Mouse (Mus musculus): ENCODE measurements around the gene 2900026A02Rik. TPM values are rescaled to one million over a fixed set of nuclear protein-coding genes. Genes with fewer than 3 reads are reported as not detected.

The 2900026A02Rik gene
- polyA plus RNA-seq, 1 experiment from 2014 or later: 3.7 TPM

GRCm38 (mm10) chr5:113090750-113091149 lies 130.3 kb downstream of the 2900026A02Rik start:
- Histone ChIP-seq H3K4me3 (no peak overlapping the region), H3K4me1 (0 out of 2 replicates have a peak, but pooled peaks cover 7% of the 10 kb centered on the region), H3K9me3 (no peaks in the 10 kb centered on the region), H3K36me3 (replicated peaks) (peaks cover 18% of the 10 kb centered on the region), H3K27ac (replicated peaks) (no peak overlapping the region), H3K27me3 (replicated peaks; ENCODE audit: low read depth, poor library complexity, severe bottlenecking) (no peaks in the 10 kb centered on the region)
- no peak for DNase-seq (ENCODE audit: low spot score)
- 92% methylated on average over 11 of the region's 11 CpGs for WGBS

DNA sequence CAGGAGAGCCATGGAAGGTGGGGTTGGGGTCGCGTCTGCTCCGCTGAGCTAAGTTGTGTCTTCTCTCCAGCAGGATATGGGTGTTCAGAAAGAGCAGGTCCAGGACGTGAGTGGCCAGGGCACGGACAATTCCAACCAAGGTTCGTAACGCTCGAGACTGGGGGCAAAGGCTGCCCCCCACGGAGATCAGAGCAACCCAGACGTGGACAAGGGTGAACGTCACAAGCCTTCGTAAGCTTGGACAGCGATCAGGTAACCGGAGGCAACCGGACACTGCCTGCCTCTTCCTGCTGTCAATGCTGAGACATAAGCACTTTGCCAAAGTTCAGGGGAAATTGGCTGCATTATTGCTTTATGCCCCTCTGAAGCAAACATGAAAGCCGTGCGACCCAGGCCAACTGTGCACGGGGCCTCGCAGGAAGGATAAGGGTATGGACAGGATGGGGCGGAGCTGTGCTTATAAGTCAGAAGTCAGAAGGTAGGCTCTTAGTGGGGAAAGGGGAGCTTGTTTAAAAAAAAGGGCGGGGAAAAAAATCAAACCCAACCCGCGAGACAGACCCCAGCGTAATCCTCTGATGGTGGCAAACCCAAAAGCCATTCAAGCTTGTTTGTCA lies 130.9 kb downstream of the 2900026A02Rik start:
- H3K9me3 ChIP-seq: no peaks in the 10 kb centered on the region
- no peaks in the 10 kb centered on the region for H3K27me3 ChIP-seq (replicated peaks; ENCODE audit: low read depth, poor library complexity, severe bottlenecking)
- 0 out of 2 replicates have a peak, but pooled peaks cover 7% of the 10 kb centered on the region for H3K4me1 ChIP-seq
- H3K36me3 ChIP-seq (replicated peaks): peaks cover 18% of the 10 kb centered on the region
- no peak overlapping the region for H3K27ac ChIP-seq (replicated peaks)
- H3K4me3 ChIP-seq: no peak overlapping the region
- 91% methylated on average over 24 of the region's 24 CpGs for WGBS
- no peak for DNase-seq (ENCODE audit: low spot score)

- Histone ChIP-seq H3K27me3 (replicated peaks; ENCODE audit: low read depth, poor library complexity, severe bottlenecking) (no peaks in the 10 kb centered on the region), H3K27ac (replicated peaks) (no peak overlapping the region), H3K9me3 (no peaks in the 10 kb centered on the region), H3K4me3 (no peak overlapping the region), H3K4me1 (peaks cover 9% of the 10 kb centered on the region; the same call in 1 of the 2 replicates), H3K36me3 (replicated peaks) (peaks cover 18% of the 10 kb centered on the region)
- no peak for DNase-seq (ENCODE audit: low spot score)
- WGBS: 78% methylated on average over 2 of the region's 2 CpGs
Measured at GRCm38 (mm10) chr5:113087465-113087864, 133.6 kb downstream of the 2900026A02Rik start.

DNA sequence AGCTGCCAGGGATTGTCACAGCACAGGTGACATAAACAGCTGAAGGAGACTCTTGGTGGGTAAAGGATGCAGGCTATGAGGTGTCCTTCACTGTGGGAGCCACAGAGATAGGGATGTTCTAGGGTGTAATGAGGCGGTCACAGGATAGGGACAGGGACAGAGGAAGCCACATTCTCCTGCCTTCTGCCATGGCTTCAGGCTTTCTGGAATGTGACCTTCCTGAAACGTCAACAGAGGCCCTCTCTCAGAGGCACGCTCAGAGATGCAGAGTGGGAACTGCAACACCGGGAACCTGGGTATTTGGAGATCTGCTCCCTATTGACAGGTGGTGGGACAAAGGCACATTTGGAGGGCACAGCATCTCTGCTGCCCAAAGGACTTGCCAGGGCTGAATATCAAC lies 134.0 kb downstream of the 2900026A02Rik start:
- peaks cover 18% of the 10 kb centered on the region for H3K36me3 ChIP-seq (replicated peaks)
- H3K27me3 ChIP-seq (replicated peaks; ENCODE audit: low read depth, poor library complexity, severe bottlenecking): no peaks in the 10 kb centered on the region
- H3K4me3 ChIP-seq: no peak overlapping the region
- H3K27ac ChIP-seq (replicated peaks): no peak overlapping the region
- no peak for DNase-seq (ENCODE audit: low spot score)
- no peaks in the 10 kb centered on the region for H3K9me3 ChIP-seq
- H3K4me1 ChIP-seq: peaks cover 7% of the 10 kb centered on the region; the same call in 1 of the 2 replicates
- WGBS: 57% methylated on average over 4 of the region's 4 CpGs

DNA sequence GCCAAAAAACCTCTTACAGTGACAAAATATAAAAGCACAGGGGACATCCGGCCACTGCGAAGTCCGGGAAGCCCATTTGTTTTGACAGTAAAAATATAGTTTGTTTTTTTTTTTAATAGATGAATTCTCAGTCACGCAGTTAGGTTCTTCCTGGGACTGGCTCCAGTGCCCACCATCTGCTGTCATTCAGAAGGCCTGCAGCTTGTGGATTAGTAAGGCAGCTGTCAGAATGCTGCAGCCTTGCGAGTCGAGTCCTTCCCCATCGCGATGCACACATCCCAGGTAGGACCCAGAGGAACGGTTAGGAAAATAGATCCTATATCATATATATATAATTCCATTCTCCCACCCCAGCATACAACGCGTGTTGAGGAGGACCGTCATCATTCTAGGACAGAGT lies 134.6 kb downstream of the 2900026A02Rik start:
- H3K27me3 ChIP-seq (replicated peaks; ENCODE audit: low read depth, poor library complexity, severe bottlenecking): no peaks in the 10 kb centered on the region
- no peak for DNase-seq (ENCODE audit: low spot score)
- peaks cover 7% of the 10 kb centered on the region; the same call in 1 of the 2 replicates for H3K4me1 ChIP-seq
- peaks cover 15% of the 10 kb centered on the region for H3K36me3 ChIP-seq (replicated peaks)
- no peak overlapping the region for H3K4me3 ChIP-seq
- H3K9me3 ChIP-seq: no peaks in the 10 kb centered on the region
- 83% methylated on average over 12 of the region's 12 CpGs for WGBS
- no peak overlapping the region for H3K27ac ChIP-seq (replicated peaks)

- no peak overlapping the region for H3K4me3 ChIP-seq
- H3K27me3 ChIP-seq (replicated peaks; ENCODE audit: low read depth, poor library complexity, severe bottlenecking): no peaks in the 10 kb centered on the region
- no peak for DNase-seq (ENCODE audit: low spot score)
- no peak overlapping the region for H3K27ac ChIP-seq (replicated peaks)
- peaks cover 12% of the 10 kb centered on the region for H3K36me3 ChIP-seq (replicated peaks)
- H3K4me1 ChIP-seq: peaks cover 7% of the 10 kb centered on the region; the same call in 1 of the 2 replicates
- H3K9me3 ChIP-seq: no peaks in the 10 kb centered on the region
- WGBS: 73% methylated on average over 2 of the region's 2 CpGs
Measured at GRCm38 (mm10) chr5:113085931-113086330, 135.1 kb downstream of the 2900026A02Rik start.

DNA sequence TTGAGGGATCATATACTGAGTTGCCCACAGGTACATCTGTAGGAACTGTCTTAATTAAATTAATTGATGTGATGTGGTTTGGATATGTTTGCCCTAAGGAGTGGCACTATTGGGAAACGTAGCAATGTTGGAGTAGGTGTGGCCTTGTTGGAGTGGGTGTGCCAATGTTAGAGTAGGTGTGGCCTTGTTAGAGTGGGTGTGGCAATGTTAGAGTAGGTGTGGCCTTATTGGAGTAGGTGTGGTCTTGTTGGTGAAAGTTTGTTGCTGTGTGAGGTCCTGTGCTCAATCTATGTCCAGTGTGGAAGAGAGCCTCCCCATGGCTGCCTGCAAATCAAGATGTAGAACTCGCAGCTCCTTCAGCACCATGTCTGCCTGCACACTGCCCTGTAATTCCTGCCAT lies 136.7 kb downstream of the 2900026A02Rik start:
- no peaks in the 10 kb centered on the region for H3K9me3 ChIP-seq
- no peak overlapping the region for H3K27ac ChIP-seq (replicated peaks)
- H3K27me3 ChIP-seq (replicated peaks; ENCODE audit: low read depth, poor library complexity, severe bottlenecking): 0 out of 2 replicates have a peak, but pooled peaks cover 2% of the 10 kb centered on the region
- H3K4me3 ChIP-seq: no peak overlapping the region
- peaks cover 10% of the 10 kb centered on the region; the same call in 1 of the 2 replicates for H3K4me1 ChIP-seq
- no peaks in the 10 kb centered on the region for H3K36me3 ChIP-seq (replicated peaks)
- DNase-seq (ENCODE audit: low spot score): no peak
- WGBS: 88% methylated on average over 2 of the region's 2 CpGs

GRCm38 (mm10) chr5:113082356-113083168 lies 138.5 kb downstream of the 2900026A02Rik start:
- Histone ChIP-seq H3K4me3 (no peak overlapping the region), H3K4me1 (peaks cover 10% of the 10 kb centered on the region; the same call in 1 of the 2 replicates), H3K27me3 (replicated peaks; ENCODE audit: low read depth, poor library complexity, severe bottlenecking) (0 out of 2 replicates have a peak, but pooled peaks cover 2% of the 10 kb centered on the region), H3K9me3 (no peaks in the 10 kb centered on the region), H3K27ac (replicated peaks) (no peak overlapping the region; the same call in 1 of the 2 replicates), H3K36me3 (replicated peaks) (no peaks in the 10 kb centered on the region)
- WGBS: 72% methylated on average over 19 of the region's 19 CpGs
- no peak for DNase-seq (ENCODE audit: low spot score)

DNA sequence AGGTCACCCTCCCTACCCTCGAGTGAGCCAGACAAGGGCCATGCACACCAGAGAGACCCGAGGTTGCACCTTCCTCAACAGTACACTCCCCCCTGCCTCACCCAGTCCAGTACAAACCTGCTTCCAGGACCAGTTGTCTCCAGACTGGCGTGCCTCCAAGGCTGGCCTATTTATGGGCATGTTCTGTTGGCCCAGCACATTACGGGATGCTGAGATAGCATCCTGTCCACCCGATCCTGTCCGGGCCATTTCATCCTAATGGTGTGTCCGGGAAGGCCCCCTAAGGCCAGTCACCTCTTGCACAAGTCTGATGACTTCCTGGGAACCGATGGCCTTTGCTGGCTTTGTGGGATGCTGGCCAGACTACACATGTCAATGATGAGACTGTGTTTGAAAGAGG lies 139.6 kb downstream of the 2900026A02Rik start, which contains the start of gene Crybb3:
Gene Crybb3, minus strand, starts transcription at position 146 of the 400 bp plus-strand sequence.
- Histone ChIP-seq H3K27ac (replicated peaks) (no peak within 1 kb of the TSS), H3K27me3 (replicated peaks; ENCODE audit: low read depth, poor library complexity, severe bottlenecking) (0 out of 2 replicates have a peak, but pooled peaks cover 2% of the 10 kb centered on the region), H3K36me3 (replicated peaks) (no peaks in the 10 kb centered on the region), H3K9me3 (no peaks in the 10 kb centered on the region), H3K4me1 (peaks cover 10% of the 10 kb centered on the region; the same call in 1 of the 2 replicates), H3K4me3 (no peak within 1 kb of the TSS)
- 88% methylated on average over 8 of the region's 8 CpGs for WGBS
- DNase-seq (ENCODE audit: low spot score): no peak

DNA sequence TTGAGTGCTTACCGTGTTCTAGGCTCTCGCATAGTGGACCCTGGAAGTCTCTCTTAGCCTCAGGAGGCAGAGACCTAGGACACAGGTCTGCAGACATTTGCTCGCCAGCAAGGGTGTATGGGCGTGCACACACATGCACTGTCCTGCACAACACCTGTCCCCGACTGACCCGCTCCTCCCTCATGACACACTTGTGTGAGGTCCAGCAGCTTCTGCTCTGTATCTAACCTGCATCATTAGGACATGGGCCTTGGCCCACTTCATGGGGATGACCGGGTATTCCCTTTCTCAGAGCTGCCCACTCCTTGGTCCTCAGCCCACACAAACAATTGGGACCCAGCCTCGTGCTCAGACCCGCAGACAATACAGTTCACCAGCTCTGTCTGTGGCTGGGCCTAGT lies 140.0 kb downstream of the 2900026A02Rik start:
- Histone ChIP-seq H3K9me3 (no peaks in the 10 kb centered on the region), H3K36me3 (replicated peaks) (no peaks in the 10 kb centered on the region), H3K27me3 (replicated peaks; ENCODE audit: low read depth, poor library complexity, severe bottlenecking) (0 out of 2 replicates have a peak, but pooled peaks cover 2% of the 10 kb centered on the region), H3K27ac (replicated peaks) (no peak overlapping the region), H3K4me3 (no peak overlapping the region), H3K4me1 (peaks cover 10% of the 10 kb centered on the region; the same call in 1 of the 2 replicates)
- DNase-seq (ENCODE audit: low spot score): no peak
- WGBS: 88% methylated on average over 9 of the region's 9 CpGs

GRCm38 (mm10) chr5:113079783-113080182 lies 141.3 kb downstream of the 2900026A02Rik start:
- H3K4me1 ChIP-seq: peaks cover 10% of the 10 kb centered on the region; the same call in 1 of the 2 replicates

DNA sequence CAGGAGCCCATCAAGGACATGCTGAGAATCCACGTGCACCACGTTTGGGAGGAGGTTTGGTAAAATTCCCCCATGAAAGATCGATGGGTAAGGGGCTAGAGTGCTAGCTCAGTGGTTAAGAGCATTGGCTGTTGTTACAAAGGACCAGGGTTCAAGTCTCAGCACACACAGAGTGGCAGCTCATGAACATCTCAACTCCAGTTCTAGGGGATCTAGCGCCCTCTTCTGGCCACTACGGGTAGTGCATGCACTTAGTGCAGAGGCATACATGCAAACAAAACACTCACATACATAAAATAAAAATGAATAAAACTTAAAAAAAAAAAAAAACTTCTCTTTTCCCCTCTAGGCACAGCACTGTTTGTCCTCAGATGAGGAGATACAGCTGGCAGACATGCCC lies 142.3 kb downstream of the 2900026A02Rik start:
- no peaks in the 10 kb centered on the region for H3K36me3 ChIP-seq (replicated peaks)
- no peak overlapping the region for H3K27ac ChIP-seq (replicated peaks)
- H3K4me3 ChIP-seq: no peak overlapping the region
- no peaks in the 10 kb centered on the region for H3K9me3 ChIP-seq
- no peak for DNase-seq (ENCODE audit: low spot score)
- 68% methylated on average over 5 of the region's 5 CpGs for WGBS
- peaks cover 10% of the 10 kb centered on the region; the same call in 1 of the 2 replicates for H3K4me1 ChIP-seq
- H3K27me3 ChIP-seq (replicated peaks; ENCODE audit: low read depth, poor library complexity, severe bottlenecking): 0 out of 2 replicates have a peak, but pooled peaks cover 2% of the 10 kb centered on the region

More at GRCm38 (mm10) chr5:113079783-113080182, 141.3 kb downstream of the 2900026A02Rik start:
- no peak overlapping the region for H3K27ac ChIP-seq (replicated peaks)
- 0 out of 2 replicates have a peak, but pooled peaks cover 2% of the 10 kb centered on the region for H3K27me3 ChIP-seq (replicated peaks; ENCODE audit: low read depth, poor library complexity, severe bottlenecking)
- peak; percentile 72 for DNase-seq (ENCODE audit: low spot score)
- no peaks in the 10 kb centered on the region for H3K9me3 ChIP-seq
- H3K4me3 ChIP-seq: peak overlapping the region; percentile 42
- no peaks in the 10 kb centered on the region for H3K36me3 ChIP-seq (replicated peaks)
- 17% methylated on average over 21 of the region's 21 CpGs for WGBS
